Mouse (Mus musculus): ENCODE results near the gene Ephx1. TPM values are rescaled to one million over a fixed set of nuclear protein-coding genes. Genes with fewer than 3 reads are reported as not detected.

Ephx1 gene
- total and polyA plus RNA-seq, 3 experiments, result not detected

DNA sequence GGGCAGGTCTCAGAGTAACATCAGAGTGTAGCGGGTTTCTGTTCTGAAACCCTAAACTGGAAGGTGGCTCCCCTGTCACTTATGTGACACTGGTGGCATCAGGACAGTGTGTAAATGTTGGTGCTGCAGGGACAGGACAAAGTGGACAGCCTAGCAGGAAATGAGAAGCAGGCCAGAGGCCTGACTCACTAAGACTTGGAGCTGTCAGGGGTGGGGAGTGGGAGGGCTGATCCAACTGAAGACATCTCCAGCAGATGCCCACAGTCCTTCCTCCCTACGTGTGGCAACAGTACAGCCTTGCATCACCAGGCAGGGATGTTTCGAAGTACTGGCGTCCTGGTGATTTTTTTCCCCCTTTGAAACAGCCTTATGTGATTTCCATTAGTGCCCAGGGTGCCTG, 76.2 kb downstream of the Ephx1 start:
- DNase-seq (ENCODE audit: low spot score), result no peak
- TF ChIP-seq CTCF (IDR thresholded peaks at IDR 0.05; ENCODE audit: low read depth, low read length) (no peak), POLR2AphosphoS5 (IDR thresholded peaks at IDR 0.05; ENCODE audit: insufficient replicate concordance, low read depth, low read length) (no peak), GATA2 (IDR thresholded peaks at IDR 0.05; ENCODE audit: borderline replicate concordance, low read depth, low read length) (no peak), GATA1 (IDR thresholded peaks at IDR 0.05; ENCODE audit: borderline replicate concordance, low read length) (no peak), TAL1 (conservative IDR thresholded peaks at IDR 0.05; ENCODE audit: low read depth, low read length) (no peak)
- Histone ChIP-seq H3K4me3 (ENCODE audit: low read depth, low read length) (no peak overlapping the region), H3K36me3 (replicated peaks) (peaks cover 26% of the 10 kb centered on the region), H3K9me3 (replicated peaks) (no peaks in the 10 kb centered on the region), H3K27me3 (ENCODE audit: insufficient read depth, low read length) (peaks cover 24% of the 10 kb centered on the region), H3K4me1 (ENCODE audit: insufficient read depth, low read depth, low read length) (peaks cover 50% of the 10 kb centered on the region)
- no peak for ATAC-seq (ENCODE audit: extremely low read depth, insufficient number of reproducible peaks, low FRiP score, poor library complexity, severe bottlenecking)

DNA sequence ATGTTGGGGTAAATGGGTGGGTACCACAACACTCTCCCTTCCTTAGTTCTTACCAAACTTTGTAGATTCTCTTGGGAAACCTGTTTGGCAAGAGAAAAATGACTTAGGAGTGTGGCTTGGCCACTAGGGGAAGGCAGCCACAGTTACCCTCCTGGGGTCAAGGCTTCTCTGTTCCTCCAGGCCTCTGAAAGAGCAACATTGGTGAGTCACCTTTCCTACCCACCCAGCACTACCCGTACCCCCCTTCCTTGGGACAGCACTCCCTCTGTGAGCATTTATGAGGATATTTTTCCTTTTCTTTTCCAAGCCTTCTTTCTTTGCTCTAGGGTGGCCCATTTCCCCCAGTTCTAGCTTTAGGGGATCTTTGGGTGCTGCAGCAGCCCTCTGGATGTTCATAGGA, 76.8 kb downstream of the Ephx1 start:
- H3K4me1 ChIP-seq (ENCODE audit: insufficient read depth, low read depth, low read length), result peaks cover 50% of the 10 kb centered on the region
- ATAC-seq (ENCODE audit: extremely low read depth, insufficient number of reproducible peaks, low FRiP score, poor library complexity, severe bottlenecking), result no peak
- no peak overlapping the region for H3K4me3 ChIP-seq (ENCODE audit: low read depth, low read length)

DNA sequence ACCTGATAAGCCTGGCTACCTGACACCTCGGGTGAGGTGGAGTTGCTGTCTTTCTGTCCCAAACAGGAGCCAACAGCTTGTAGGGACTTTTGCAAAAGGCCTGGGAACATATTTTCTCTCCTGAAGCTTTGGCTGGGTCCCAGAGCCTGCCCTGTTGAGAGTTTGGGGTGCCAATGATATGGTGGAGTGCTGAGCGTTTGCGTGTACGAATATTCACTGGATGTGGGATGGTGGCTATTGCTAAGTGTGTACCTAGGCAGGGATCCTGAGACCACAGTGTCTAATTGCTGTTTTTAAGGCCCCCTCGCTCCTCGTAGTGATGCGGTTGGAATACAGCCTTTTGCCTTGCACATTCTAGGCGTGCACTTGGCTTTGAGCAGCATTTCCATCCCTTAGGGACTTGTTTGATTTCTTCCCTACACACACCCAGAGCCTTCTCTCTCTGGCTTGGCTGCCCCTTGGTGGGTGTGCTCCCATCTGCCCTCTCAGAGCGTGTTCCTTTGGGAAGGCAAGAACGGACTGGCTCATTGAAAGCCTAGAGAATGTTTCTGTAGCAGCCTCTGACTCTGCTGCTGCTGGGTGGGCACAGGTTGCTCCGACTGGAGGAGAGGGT, 77.6 kb downstream of the Ephx1 start:
- peaks cover 50% of the 10 kb centered on the region for H3K4me1 ChIP-seq (ENCODE audit: insufficient read depth, low read depth, low read length)
- peaks cover 13% of the 10 kb centered on the region for H3K36me3 ChIP-seq (replicated peaks)
- H3K9me3 ChIP-seq (replicated peaks), result no peaks in the 10 kb centered on the region
- H3K27me3 ChIP-seq (ENCODE audit: insufficient read depth, low read length), result peaks cover 24% of the 10 kb centered on the region
- ATAC-seq (ENCODE audit: extremely low read depth, insufficient number of reproducible peaks, low FRiP score, poor library complexity, severe bottlenecking) (no peak), DNase-seq (ENCODE audit: low spot score) (no peak)
- TF ChIP-seq GATA2 (IDR thresholded peaks at IDR 0.05; ENCODE audit: borderline replicate concordance, low read depth, low read length), result no peak
- TF ChIP-seq POLR2AphosphoS5 (IDR thresholded peaks at IDR 0.05; ENCODE audit: insufficient replicate concordance, low read depth, low read length), result no peak
- TF ChIP-seq GATA1 (IDR thresholded peaks at IDR 0.05; ENCODE audit: borderline replicate concordance, low read length), result no peak
- no peak for TF ChIP-seq TAL1 (conservative IDR thresholded peaks at IDR 0.05; ENCODE audit: low read depth, low read length)
- TF ChIP-seq CTCF (IDR thresholded peaks at IDR 0.05; ENCODE audit: low read depth, low read length), result no peak
- peak overlapping the region; percentile 82; the same call in 1 of the 2 replicates for H3K4me3 ChIP-seq (ENCODE audit: low read depth, low read length)

More for the DNA sequence above, 76.8 kb downstream of the Ephx1 start:
- TF ChIP-seq GATA1 (IDR thresholded peaks at IDR 0.05; ENCODE audit: borderline replicate concordance, low read length), result no peak
- no peak for TF ChIP-seq CTCF (IDR thresholded peaks at IDR 0.05; ENCODE audit: low read depth, low read length)
- no peak for TF ChIP-seq TAL1 (conservative IDR thresholded peaks at IDR 0.05; ENCODE audit: low read depth, low read length)
- TF ChIP-seq GATA2 (IDR thresholded peaks at IDR 0.05; ENCODE audit: borderline replicate concordance, low read depth, low read length), result no peak
- TF ChIP-seq POLR2AphosphoS5 (IDR thresholded peaks at IDR 0.05; ENCODE audit: insufficient replicate concordance, low read depth, low read length), result no peak
- Histone ChIP-seq H3K36me3 (replicated peaks) (peaks cover 20% of the 10 kb centered on the region), H3K27me3 (ENCODE audit: insufficient read depth, low read length) (peaks cover 24% of the 10 kb centered on the region), H3K9me3 (replicated peaks) (no peaks in the 10 kb centered on the region)
- DNase-seq (ENCODE audit: low spot score), result no peak

DNA sequence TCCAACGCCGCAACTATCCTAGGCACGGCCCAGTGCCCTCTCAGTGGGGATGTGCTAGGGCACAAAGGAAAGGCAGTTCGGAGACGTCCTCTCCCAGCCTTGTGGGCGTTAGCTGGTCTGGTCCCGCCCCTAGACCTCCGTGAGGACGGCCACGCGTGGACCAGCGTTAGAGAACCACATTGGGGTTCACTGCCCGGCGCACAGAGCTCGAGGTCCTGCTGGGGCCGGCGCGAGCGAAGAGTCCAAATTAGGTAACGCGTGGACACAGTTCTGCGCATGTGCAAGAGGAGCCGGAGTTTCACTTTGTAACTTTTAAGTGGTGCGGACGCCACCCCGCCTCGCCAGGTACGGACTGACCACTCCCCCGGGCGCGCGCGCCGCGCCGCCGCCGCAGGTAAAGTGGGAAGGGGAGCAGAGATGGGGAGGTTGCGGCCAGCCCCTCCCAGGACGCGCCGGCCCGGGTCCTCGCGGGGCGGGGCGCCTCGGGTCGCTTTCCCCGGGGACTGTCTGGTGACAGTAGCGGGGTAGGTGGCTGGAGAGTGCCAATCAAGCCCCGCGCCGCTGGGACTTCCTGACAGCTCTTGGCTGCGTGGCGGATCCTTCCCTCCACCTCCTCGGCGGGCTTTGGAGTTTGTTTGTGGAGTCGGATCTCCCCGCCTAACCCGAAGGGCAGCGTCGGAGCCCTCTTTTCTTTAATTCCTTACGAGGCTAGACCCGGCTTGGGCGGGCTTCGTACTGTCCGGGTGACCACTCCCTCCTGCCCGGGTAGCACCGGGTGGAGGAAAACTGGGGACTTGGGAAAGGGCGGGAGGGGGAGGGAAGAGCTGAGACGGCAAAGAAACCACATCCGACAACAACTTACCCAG, 78.3 kb downstream of the Ephx1 start, which contains the start of gene Tmem63a:
Tmem63a (plus strand) TSS at position 179 of the 866 bp plus-strand sequence.
- H3K4me1 ChIP-seq (ENCODE audit: insufficient read depth, low read depth, low read length), result peaks cover 50% of the 10 kb centered on the region
- H3K27me3 ChIP-seq (ENCODE audit: insufficient read depth, low read length), result peaks cover 29% of the 10 kb centered on the region
- TF ChIP-seq GATA1 (IDR thresholded peaks at IDR 0.05; ENCODE audit: borderline replicate concordance, low read length) (no peak), GATA2 (IDR thresholded peaks at IDR 0.05; ENCODE audit: borderline replicate concordance, low read depth, low read length) (no peak), TAL1 (conservative IDR thresholded peaks at IDR 0.05; ENCODE audit: low read depth, low read length) (no peak), POLR2AphosphoS5 (IDR thresholded peaks at IDR 0.05; ENCODE audit: insufficient replicate concordance, low read depth, low read length) (no peak), CTCF (IDR thresholded peaks at IDR 0.05; ENCODE audit: low read depth, low read length) (no peak)
- H3K4me3 ChIP-seq (ENCODE audit: low read depth, low read length), result peak within 1 kb of the TSS; percentile 82
- peaks cover 10% of the 10 kb centered on the region for H3K36me3 ChIP-seq (replicated peaks)
- peak; percentile 16; the same call in 1 of the 2 replicates for ATAC-seq (ENCODE audit: extremely low read depth, insufficient number of reproducible peaks, low FRiP score, poor library complexity, severe bottlenecking)
- H3K9me3 ChIP-seq (replicated peaks), result no peaks in the 10 kb centered on the region
- peak; percentile 76 for DNase-seq (ENCODE audit: low spot score)

DNA sequence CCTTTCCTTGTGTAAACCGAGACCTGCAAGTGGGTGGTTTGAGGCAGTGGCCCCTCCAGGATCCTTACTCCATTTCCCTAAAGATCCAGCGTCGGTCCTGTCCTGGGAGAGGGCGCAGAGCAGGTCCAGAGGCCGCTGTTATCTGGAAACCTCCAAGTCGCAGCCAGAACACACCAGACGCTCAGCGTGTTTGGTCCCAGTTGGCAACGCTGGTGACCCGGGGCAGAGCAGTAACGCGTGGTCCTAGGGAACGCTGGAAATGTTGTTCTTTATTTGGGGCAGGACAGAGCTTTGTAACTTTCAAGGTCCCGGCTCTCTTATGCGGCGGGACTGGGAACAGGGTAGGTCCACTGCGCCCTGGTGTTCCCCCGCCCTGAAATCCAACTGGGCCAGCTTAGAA, 79.0 kb downstream of the Ephx1 start:
- DNase-seq (ENCODE audit: low spot score), result no peak
- Histone ChIP-seq H3K9me3 (replicated peaks) (no peaks in the 10 kb centered on the region), H3K36me3 (replicated peaks) (peaks cover 5% of the 10 kb centered on the region), H3K4me1 (ENCODE audit: insufficient read depth, low read depth, low read length) (peaks cover 52% of the 10 kb centered on the region), H3K27me3 (ENCODE audit: insufficient read depth, low read length) (peaks cover 33% of the 10 kb centered on the region), H3K4me3 (ENCODE audit: low read depth, low read length) (peak overlapping the region; percentile 82)
- 0 out of 2 replicates have a peak, but pooled peaks have one; percentile 6 for ATAC-seq (ENCODE audit: extremely low read depth, insufficient number of reproducible peaks, low FRiP score, poor library complexity, severe bottlenecking)
- no peak for TF ChIP-seq TAL1 (conservative IDR thresholded peaks at IDR 0.05; ENCODE audit: low read depth, low read length)
- TF ChIP-seq GATA1 (IDR thresholded peaks at IDR 0.05; ENCODE audit: borderline replicate concordance, low read length), result no peak
- TF ChIP-seq POLR2AphosphoS5 (IDR thresholded peaks at IDR 0.05; ENCODE audit: insufficient replicate concordance, low read depth, low read length), result no peak
- no peak for TF ChIP-seq CTCF (IDR thresholded peaks at IDR 0.05; ENCODE audit: low read depth, low read length)
- no peak for TF ChIP-seq GATA2 (IDR thresholded peaks at IDR 0.05; ENCODE audit: borderline replicate concordance, low read depth, low read length)
